Mouse (Mus musculus) kidney, embryonic 14.5 days (tissue): ENCODE results near the gene Rpl3. TPM values are rescaled to one million over a fixed set of nuclear protein-coding genes. Genes with fewer than 3 reads are reported as not detected.

Experiments
- ATAC-seq: fragments of 200-750 bp; cut with Nextera tagmentation; 2 replicates; pipeline ENCODE4 v1.8.0; 2017; ENCODE audit warnings: moderate number of reproducible peaks, mild to moderate bottlenecking, moderate TSS enrichment, moderate library complexity; ENCODE audit not compliant: low FRiP score, low TSS enrichment
- H3K27ac ChIP-seq: fragments of 300-500 bp; sonication (generic); 2 replicates; pipeline ENCODE4 v1.5.1; 2014; ENCODE audit warnings: low read depth, mild to moderate bottlenecking, low read length, moderate library complexity, mixed read lengths
- H3K27me3 ChIP-seq: fragments of 300-500 bp; sonication (generic); 2 replicates; pipeline ENCODE4 v1.6.1; 2014; ENCODE audit warnings: mild to moderate bottlenecking, low read length; ENCODE audit not compliant: control insufficient read depth, insufficient read depth
- H3K36me3 ChIP-seq: fragments of 300-500 bp; sonication (generic); 2 replicates; pipeline ENCODE4 v1.6.1; 2014; ENCODE audit warnings: low read length, mixed read lengths; ENCODE audit not compliant: control insufficient read depth, insufficient read depth
- H3K4me1 ChIP-seq: fragments of 300-500 bp; sonication (generic); 2 replicates; pipeline ENCODE4 v1.6.1; 2014; ENCODE audit warnings: low read length, mixed read lengths; ENCODE audit not compliant: control insufficient read depth, insufficient read depth
- H3K4me2 ChIP-seq: fragments of 300-500 bp; sonication (generic); replicated peaks from 2 replicates; pipeline ENCODE4 v1.6.1; 2014; ENCODE audit warnings: low read depth, mild to moderate bottlenecking, low read length
- H3K4me3 ChIP-seq: fragments of 300-500 bp; sonication (generic); 2 replicates; pipeline ENCODE4 v1.5.1; 2014; ENCODE audit warnings: mild to moderate bottlenecking, low read length
- H3K9ac ChIP-seq: fragments of 300-500 bp; sonication (generic); 2 replicates; pipeline ENCODE4 v1.6.1; 2014; ENCODE audit warnings: low read depth, mild to moderate bottlenecking, low read length, moderate library complexity
- H3K9me3 ChIP-seq: fragments of 300-500 bp; sonication (generic); 2 replicates; pipeline ENCODE4 v1.6.1; 2016; ENCODE audit warnings: low read length; ENCODE audit not compliant: control insufficient read depth
- WGBS: fragments of 180-500 bp; shearing (Covaris S2); extraction: QIAGEN DNeasy Blood & Tissue Kit; methylation state at CpG from one replicate; pipeline ENCODE4 v1.1.7; 2014; 5-methylcytosine and 5-hydroxymethylcytosine counted together
- polyA plus RNA-seq: library from polyadenylated mRNA; unstranded; fragments of >200 nt; fragmentation: Nextera tagmentation; extraction: Ambion mirVana; gene quantifications from 2 replicates; pipeline ENCODE4 v1.2.1, GENCODE M21; 2014

Gene Rpl3
- polyA plus RNA-seq, 1 experiment from 2014 or later = 1,409 TPM

DNA sequence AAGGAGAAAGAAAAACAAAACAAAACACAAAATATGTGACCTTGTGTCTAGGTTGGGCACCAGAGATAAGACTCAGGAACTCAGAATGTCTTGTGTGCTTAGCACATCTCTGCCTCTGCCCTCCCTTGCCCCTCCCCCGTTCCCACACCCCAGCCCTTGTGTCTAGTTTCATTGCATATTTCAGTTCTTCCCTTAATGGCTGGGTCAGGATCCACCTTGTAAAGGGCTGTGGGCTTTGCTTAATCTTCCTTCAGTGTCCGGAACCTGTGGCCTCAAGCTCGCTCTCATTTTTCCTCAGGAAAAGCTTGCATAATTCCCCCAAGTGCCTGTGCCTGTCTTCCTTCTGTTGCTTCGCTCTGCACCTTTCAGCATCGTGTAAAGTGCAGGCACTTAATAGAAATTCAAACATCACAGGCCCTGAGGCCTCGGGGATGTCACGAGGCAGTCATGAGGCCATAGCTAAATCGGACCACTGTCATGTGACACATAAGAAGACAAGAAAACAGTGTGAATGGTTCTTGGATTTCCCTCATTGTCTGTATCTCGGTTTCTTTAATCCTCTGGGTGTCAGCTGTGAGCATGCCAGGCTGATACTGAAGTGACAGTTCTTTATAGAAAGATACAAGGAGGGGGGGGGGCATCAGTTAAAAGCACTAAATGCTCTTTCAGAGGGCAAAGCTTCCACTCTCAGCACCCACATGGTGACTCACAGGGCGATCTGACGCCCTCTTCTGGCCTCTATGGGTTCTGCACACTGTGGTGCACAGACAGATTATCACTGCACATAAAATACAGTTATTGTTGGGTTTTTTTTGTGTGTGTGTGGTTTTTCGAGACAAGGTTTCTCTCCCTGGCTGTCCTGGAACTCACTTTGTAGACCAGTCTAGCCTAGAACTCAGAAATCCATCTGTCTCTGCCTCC, 14.1 kb upstream of the Rpl3 start:
- H3K36me3 ChIP-seq = no peaks in the 10 kb centered on the region
- no peak for ATAC-seq
- no peak overlapping the region for H3K4me3 ChIP-seq
- H3K4me1 ChIP-seq = no peaks in the 10 kb centered on the region
- no peaks in the 10 kb centered on the region for H3K27me3 ChIP-seq
- no peaks in the 10 kb centered on the region for H3K9me3 ChIP-seq
- no peak overlapping the region for H3K4me2 ChIP-seq
- H3K9ac ChIP-seq = no peak overlapping the region
- no peak overlapping the region for H3K27ac ChIP-seq
- WGBS = 82% methylated on average over 12 of the region's 12 CpGs

DNA sequence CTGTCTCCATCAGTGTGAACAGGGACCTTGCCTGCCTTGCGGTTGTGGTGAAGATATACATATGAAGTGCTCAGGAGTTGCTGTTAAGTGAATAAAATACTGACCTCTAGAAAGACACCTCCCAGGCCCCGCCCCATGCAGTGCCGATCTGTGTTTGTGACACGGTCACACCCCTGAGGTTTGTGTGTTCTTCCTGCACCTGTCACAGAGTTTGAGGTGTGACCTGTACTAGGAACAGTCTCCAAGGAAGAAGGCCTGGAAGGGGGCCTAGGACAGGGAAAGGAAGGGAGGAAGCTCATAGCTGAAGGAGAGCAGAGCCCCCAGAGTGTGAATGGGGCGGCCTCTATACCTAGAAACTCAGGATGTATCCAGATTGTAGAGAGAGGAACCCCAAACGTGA, 10.8 kb upstream of the Rpl3 start:
- Histone ChIP-seq H3K9ac (no peak overlapping the region), H3K4me3 (no peak overlapping the region), H3K9me3 (no peaks in the 10 kb centered on the region), H3K4me1 (no peaks in the 10 kb centered on the region), H3K36me3 (no peaks in the 10 kb centered on the region), H3K4me2 (no peak overlapping the region), H3K27me3 (no peaks in the 10 kb centered on the region), H3K27ac (no peak overlapping the region)
- WGBS = 88% methylated on average over 6 of the region's 6 CpGs
- no peak for ATAC-seq

DNA sequence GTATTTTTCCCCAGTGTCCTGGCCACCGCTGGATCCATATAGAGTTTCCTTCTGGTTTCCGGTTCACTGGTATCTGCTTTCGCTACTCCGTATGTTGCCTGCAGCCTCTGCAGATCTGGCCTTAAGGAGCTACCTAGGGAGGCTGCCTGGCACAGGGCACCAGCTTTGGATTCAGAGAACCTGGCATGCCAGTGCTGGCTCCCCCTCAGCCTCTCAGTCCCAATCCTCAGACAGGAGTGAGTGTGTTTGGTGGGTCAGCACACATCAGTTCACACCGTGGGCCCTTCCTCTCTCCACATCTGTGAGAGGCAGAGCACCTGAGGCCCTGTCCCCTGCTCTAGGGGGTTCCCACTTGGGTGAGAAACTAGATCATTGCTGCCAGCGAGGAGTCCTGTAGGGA, 9.8 kb upstream of the Rpl3 start:
- no peak overlapping the region for H3K4me2 ChIP-seq
- no peak for ATAC-seq
- H3K27ac ChIP-seq = no peak overlapping the region
- no peak overlapping the region for H3K9ac ChIP-seq
- H3K27me3 ChIP-seq = no peaks in the 10 kb centered on the region
- no peaks in the 10 kb centered on the region for H3K4me1 ChIP-seq
- 60% methylated on average over 6 of the region's 6 CpGs for WGBS
- no peaks in the 10 kb centered on the region for H3K36me3 ChIP-seq
- H3K4me3 ChIP-seq = no peak overlapping the region
- no peaks in the 10 kb centered on the region for H3K9me3 ChIP-seq

DNA sequence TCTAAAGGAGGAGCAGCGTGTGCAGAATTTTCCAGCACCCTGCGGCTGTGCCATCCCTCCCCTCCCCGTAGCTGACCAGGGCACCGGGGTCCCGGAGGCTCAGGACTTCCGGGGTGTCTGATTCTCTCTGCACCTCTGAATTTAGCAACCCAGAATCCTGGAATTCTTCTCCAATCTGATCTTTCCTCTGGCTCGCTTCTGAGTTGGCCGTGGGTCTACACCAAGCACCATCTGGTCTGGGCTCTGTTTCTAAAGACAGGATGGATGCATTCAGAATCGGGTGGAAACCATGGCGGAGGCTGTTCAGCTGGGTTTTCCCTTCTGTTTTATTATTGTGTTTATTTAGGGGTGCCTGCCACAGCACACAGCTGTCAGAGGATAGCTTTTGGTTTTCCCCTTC, 9.2 kb upstream of the Rpl3 start:
- Histone ChIP-seq H3K36me3 (no peaks in the 10 kb centered on the region), H3K27ac (no peak overlapping the region), H3K4me2 (no peak overlapping the region), H3K4me1 (no peaks in the 10 kb centered on the region), H3K4me3 (no peak overlapping the region), H3K9me3 (no peaks in the 10 kb centered on the region), H3K9ac (no peak overlapping the region), H3K27me3 (no peaks in the 10 kb centered on the region)
- no peak for ATAC-seq
- 87% methylated on average over 10 of the region's 10 CpGs for WGBS

DNA sequence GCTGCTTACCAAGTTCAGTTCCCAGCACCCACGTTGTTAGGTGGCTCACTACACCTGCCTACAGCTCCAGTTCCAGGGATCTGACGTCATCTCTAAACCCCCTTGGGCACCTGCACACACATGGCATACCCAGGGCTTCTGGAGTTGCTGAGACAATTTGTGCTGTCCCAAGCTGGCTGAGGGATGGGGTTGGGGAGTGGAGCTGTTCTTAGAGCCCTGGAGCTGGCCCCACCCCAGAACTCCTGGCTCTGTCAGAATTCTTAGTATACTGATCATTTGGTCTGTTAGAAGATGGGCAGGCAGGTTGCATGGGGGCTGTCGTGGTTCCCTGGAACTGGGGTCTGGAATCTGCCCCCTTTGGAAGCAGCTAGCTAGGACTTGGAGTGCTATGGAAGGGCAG, 8.5 kb upstream of the Rpl3 start:
- WGBS = 73% methylated on average over 3 of the region's 3 CpGs
- ATAC-seq = no peak
- Histone ChIP-seq H3K36me3 (no peaks in the 10 kb centered on the region), H3K27ac (no peak overlapping the region), H3K4me3 (no peak overlapping the region), H3K9ac (no peak overlapping the region), H3K9me3 (no peaks in the 10 kb centered on the region), H3K27me3 (no peaks in the 10 kb centered on the region), H3K4me2 (no peak overlapping the region), H3K4me1 (no peaks in the 10 kb centered on the region)

DNA sequence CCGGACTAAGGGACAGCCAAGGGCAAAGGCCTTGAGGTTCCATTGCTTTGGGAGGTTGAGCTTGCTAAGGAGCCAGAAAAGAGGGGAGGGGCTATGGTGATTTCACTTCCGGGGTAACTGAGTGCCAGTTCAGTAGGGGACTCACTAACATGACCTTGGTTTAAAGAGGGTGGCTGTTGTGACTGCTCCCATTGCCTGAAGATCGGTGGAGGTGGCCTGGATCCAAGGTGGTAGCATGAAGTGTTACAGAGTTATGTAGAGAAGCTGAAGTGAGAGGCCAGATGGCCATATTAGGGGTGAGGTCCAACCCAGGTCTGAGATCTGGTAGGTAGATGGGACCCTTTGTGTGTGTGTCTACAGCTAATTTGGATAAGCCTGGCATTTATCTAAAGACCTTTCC, 7.8 kb upstream of the Rpl3 start:
- WGBS = 73% methylated on average over 3 of the region's 3 CpGs

DNA sequence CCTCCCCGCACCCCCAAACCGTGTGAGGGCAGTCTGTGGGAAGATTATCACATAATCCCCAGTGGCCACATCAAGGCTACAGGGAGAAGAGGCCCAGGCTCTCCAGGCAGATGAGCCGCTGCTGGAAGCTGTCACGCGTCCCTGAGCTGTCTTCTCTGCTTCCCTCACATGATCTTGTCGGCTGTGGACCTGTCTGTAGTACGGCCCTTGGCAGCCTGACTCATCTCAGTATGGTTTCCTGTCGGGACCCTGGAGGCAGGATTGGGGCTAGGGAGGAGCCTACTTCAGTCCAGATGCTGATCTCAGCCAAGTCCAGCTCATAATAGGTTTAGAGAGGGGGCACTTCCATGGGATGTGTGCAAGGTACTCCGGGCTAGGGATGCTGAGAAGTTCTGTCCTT, 7.1 kb upstream of the Rpl3 start:
- Histone ChIP-seq H3K4me2 (no peak overlapping the region), H3K9me3 (no peaks in the 10 kb centered on the region), H3K4me3 (no peak overlapping the region), H3K36me3 (no peaks in the 10 kb centered on the region), H3K27ac (no peak overlapping the region), H3K9ac (no peak overlapping the region), H3K4me1 (no peaks in the 10 kb centered on the region), H3K27me3 (no peaks in the 10 kb centered on the region)
- 0 out of 2 replicates have a peak, but pooled peaks have one; percentile 40 for ATAC-seq
- 34% methylated on average over 9 of the region's 9 CpGs for WGBS

More for the DNA sequence above, 7.8 kb upstream of the Rpl3 start:
- H3K9me3 ChIP-seq = no peaks in the 10 kb centered on the region
- no peak overlapping the region for H3K4me2 ChIP-seq
- no peak overlapping the region for H3K9ac ChIP-seq
- no peaks in the 10 kb centered on the region for H3K4me1 ChIP-seq
- H3K27me3 ChIP-seq = no peaks in the 10 kb centered on the region
- H3K36me3 ChIP-seq = no peaks in the 10 kb centered on the region
- no peak overlapping the region for H3K4me3 ChIP-seq
- H3K27ac ChIP-seq = no peak overlapping the region
- no peak for ATAC-seq

DNA sequence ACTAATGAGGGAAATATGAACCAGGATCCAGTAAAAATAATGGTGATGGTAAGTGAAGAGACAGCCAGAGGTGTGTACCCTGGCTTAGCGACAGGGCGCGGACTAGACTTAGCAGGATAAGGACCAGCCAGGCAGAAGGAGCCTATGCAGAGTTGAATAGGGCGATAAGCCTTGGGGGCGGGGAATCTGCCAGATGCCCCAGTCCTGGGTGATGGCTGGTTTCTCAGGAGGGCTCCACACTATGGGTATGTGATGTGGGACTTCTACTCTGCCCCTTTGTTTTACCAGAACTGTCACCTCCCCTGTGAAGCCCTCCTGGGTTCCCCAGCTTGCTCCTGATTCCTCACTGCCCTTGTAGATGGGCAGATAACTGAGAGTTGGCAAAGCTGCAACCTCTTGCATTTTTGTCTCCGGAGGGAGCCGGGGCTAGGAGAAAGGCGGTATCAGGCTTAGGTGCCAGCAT, 6.4 kb upstream of the Rpl3 start:
- Histone ChIP-seq H3K27me3 (peaks cover 6% of the 10 kb centered on the region; the same call in 1 of the 2 replicates), H3K9me3 (no peaks in the 10 kb centered on the region), H3K4me1 (no peaks in the 10 kb centered on the region), H3K4me2 (no peak overlapping the region), H3K4me3 (no peak overlapping the region), H3K9ac (no peak overlapping the region), H3K27ac (no peak overlapping the region), H3K36me3 (no peaks in the 10 kb centered on the region)
- 46% methylated on average over 8 of the region's 8 CpGs for WGBS
- ATAC-seq = 0 out of 2 replicates have a peak, but pooled peaks have one; percentile 40
